Mouse (Mus musculus) left cerebral cortex, postnatal 10 days (tissue): ENCODE data around the gene Ntn5. TPM values are rescaled to one million over a fixed set of nuclear protein-coding genes. Genes with fewer than 3 reads are reported as not detected.
"Not testable (repeated sequence)": the region's sequence is repeated elsewhere in the genome, so short reads cannot be mapped to it uniquely, and the experiment has no call there.

Experiments
- DNase-seq, 2 experiments: peaks; one replicate each; pipeline ENCODE4 v3.0.0; 2021 to 2022; ENCODE audit warnings: low spot score in 2 of 2, mixed read lengths in 1 of 2; ENCODE audit errors: extremely low spot score in 1 of 2
- intact Hi-C: fragments of 180-260 bp; cut with DNase I; formaldehyde crosslinking; loops from one replicate; pipeline ENCODE4 v1.15.1; 2025
- total RNA-seq, 2 experiments: library from RNA; stranded (reverse); gene quantifications; 2 replicates each; pipeline ENCODE4 v1.2.3; 2021

Gene Ntn5
- total RNA-seq, 2 experiments from 2014 or later: 0.45 to 0.47 TPM

GRCm38 (mm10) chr7:45649351-45649750 is 34.5 kb upstream of the Ntn5 start:
- intact Hi-C loops: no loop called here
- DNase-seq: no peak

GRCm38 (mm10) chr7:45650484-45650883 is 33.3 kb upstream of the Ntn5 start:
- intact Hi-C loops, DNase-seq: not testable (repeated sequence)

- intact Hi-C loops: no loop called here
- DNase-seq: no peak
Measured at GRCm38 (mm10) chr7:45654424-45655047, 29.3 kb upstream of the Ntn5 start.

- intact Hi-C loops: no loop called here
- DNase-seq: no peak
Measured at GRCm38 (mm10) chr7:45660746-45661478, 22.9 kb upstream of the Ntn5 start.

- DNase-seq, intact Hi-C loops: not testable (repeated sequence)
Measured at GRCm38 (mm10) chr7:45661702-45662101, 22.1 kb upstream of the Ntn5 start.

- intact Hi-C loops: no loop called here
- no peak for DNase-seq
Measured at GRCm38 (mm10) chr7:45665303-45666138, 18.3 kb upstream of the Ntn5 start.

GRCm38 (mm10) chr7:45666161-45666560 is 17.7 kb upstream of the Ntn5 start, which contains the start of gene Fut2:
Gene Fut2 (minus strand): TSS chr7:45666394.
- intact Hi-C loops: no loop called here
- no peak for DNase-seq

GRCm38 (mm10) chr7:45667761-45668160 is 16.1 kb upstream of the Ntn5 start:
- intact Hi-C loops: no loop called here
- no peak for DNase-seq

- no peak for DNase-seq
Measured at GRCm38 (mm10) chr7:45668921-45669320, 14.9 kb upstream of the Ntn5 start.

GRCm38 (mm10) chr7:45677627-45678295 is 6.1 kb upstream of the Ntn5 start:
- DNase-seq: no peak

More at GRCm38 (mm10) chr7:45668921-45669320, 14.9 kb upstream of the Ntn5 start:
- intact Hi-C loops: no loop called here

GRCm38 (mm10) chr7:45678513-45678912 is 5.3 kb upstream of the Ntn5 start:
- intact Hi-C loops: no loop called here
- DNase-seq: no peak

More at GRCm38 (mm10) chr7:45677627-45678295, 6.1 kb upstream of the Ntn5 start:
- intact Hi-C loops: no loop called here

- intact Hi-C loops: loop anchor here (5.0 to 10.0 kb wide), 3 partner anchors 38 to 205 kb away; partner anchors contain the start of gene Rasip1
- DNase-seq: peak in 1 of 2 experiments; percentile 56
Measured at GRCm38 (mm10) chr7:45679966-45680621, 3.7 kb upstream of the Ntn5 start.

- intact Hi-C loops: loop anchor here (5.0 to 10.0 kb wide), 3 partner anchors 39 to 206 kb away; partner anchors contain the start of gene Rasip1
- DNase-seq: no peak
Measured at GRCm38 (mm10) chr7:45681046-45681736, 2.6 kb upstream of the Ntn5 start.

GRCm38 (mm10) chr7:45682144-45683126 is 1.4 kb upstream of the Ntn5 start:
- DNase-seq: peak; percentile 80 to 92
- intact Hi-C loops: loop anchor here (5.0 to 10.0 kb wide), 3 partner anchors 40 to 208 kb away; partner anchors contain the start of gene Rasip1

GRCm38 (mm10) chr7:45685811-45686210 is 2.0 kb downstream of the Ntn5 start:
- intact Hi-C loops: loop anchor here (10.0 kb wide), 1 partner anchor 211 kb away; no protein-coding TSS in a partner anchor

GRCm38 (mm10) chr7:45686841-45687240 is 3.0 kb downstream of the Ntn5 start:
- DNase-seq: no peak
- intact Hi-C loops: loop anchor here (10.0 kb wide), 1 partner anchor 212 kb away; no protein-coding TSS in a partner anchor

More at GRCm38 (mm10) chr7:45685811-45686210, 2.0 kb downstream of the Ntn5 start:
- DNase-seq: no peak
